Mouse (Mus musculus) thymus, adult 2 months (tissue): ENCODE data around the gene Cptp.

Experiments
- CTCF ChIP-seq: fragments of 200-500 bp; IDR thresholded peaks from 2 replicates; pipeline ENCODE4 v1.5.1; 2012; ENCODE audit warnings: mild to moderate bottlenecking, control low read depth, low read length, moderate library complexity, borderline replicate concordance; ENCODE audit not compliant: control insufficient read depth, poor library complexity, insufficient read depth; ENCODE audit errors: extremely low read depth
- POLR2A ChIP-seq: fragments of 200-500 bp; IDR thresholded peaks from 2 replicates; pipeline ENCODE4 v1.6.1; 2012; ENCODE audit warnings: mild to moderate bottlenecking, low read length, control low read depth, moderate library complexity; ENCODE audit not compliant: control insufficient read depth, poor library complexity, insufficient read depth; ENCODE audit errors: extremely low read depth

DNA sequence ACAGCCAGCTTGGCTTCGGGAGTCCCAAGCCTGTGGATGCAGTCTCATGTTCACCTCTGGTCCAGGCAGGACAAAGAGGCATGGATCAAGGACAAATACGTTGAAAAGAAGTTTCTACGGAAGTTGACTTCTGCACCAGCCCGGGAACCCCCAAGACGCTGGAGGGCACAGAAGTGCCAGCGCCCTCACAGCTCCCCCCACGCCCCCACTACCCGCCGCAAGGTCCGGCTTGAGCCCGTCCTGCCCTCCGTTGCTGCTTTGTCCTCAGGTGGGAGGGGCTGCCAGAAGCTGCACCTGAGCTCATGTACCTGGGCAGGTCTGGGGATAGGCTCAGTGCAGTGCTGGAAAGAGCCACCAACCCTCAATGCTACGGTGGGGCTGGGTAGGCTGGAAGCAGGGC lies 34.0 kb upstream of the Cptp start:
- TF ChIP-seq POLR2A (no peak), CTCF (no peak)
